8 mouse cellular contexts compared by ENCODE assay signal in genomic region chr14:32085486-32086201, GRCm38 (mm10). TPM values are rescaled to one million over a fixed set of nuclear protein-coding genes. Genes with fewer than 3 reads are reported as not detected.
A peak's percentile ranks its signal among the peaks of the same experiment; 100 is the strongest.
DNase-seq lines count a peak whose midpoint lies in the region; ATAC-seq lines count a peak whose summit lies in the region.

Gene Dph3, minus strand, starts transcription at chr14:32085729.

- peak; percentile 90 for ATAC-seq in megakaryocyte progenitor cell, adult 5-6 weeks (replicated peaks; ENCODE audit: poor library complexity)

- peak; percentile 98 for DNase-seq in adipocyte (ENCODE audit: low spot score)
- peak; percentile 99 for DNase-seq in embryo, embryonic 10 days (ENCODE audit: low spot score)
- DNase-seq in gastrocnemius, postnatal 10 days: peak; percentile 99
- DNase-seq in induced T-regulatory cell, adult 2 months (ENCODE audit: low read depth): peak; percentile 98
- peak; percentile 96 to 99 for DNase-seq in left cerebral cortex, adult 9 months (ENCODE audit: low spot score in 2 of 2)
- DNase-seq in right cerebral cortex, postnatal 14 days: peak; percentile 99
- DNase-seq in urinary bladder, postnatal 36 days (ENCODE audit: low spot score in 2 of 2): peak; percentile 99

RNA-seq across cellular contexts. Expression of gene Dph3, which starts in this region (rescaled TPM):
- 10 to 100 TPM; 68.3 to 74.9 TPM for total RNA-seq in gastrocnemius, postnatal 10 days (2021)
- 88.0 and 117 TPM in 2 replicates for total RNA-seq in megakaryocyte progenitor cell, adult 5-6 weeks (2015)
- 41.2 and 67.5 TPM in 2 replicates for total RNA-seq in megakaryocyte progenitor cell, adult 5-6 weeks (2017)

Comparison
In these comparisons a context has a peak if more than half of its experiments do, and no peak if none do; other contexts are left out.
1. Peak in every context shown above with its lines: DNase-seq and ATAC-seq.